8 mouse cellular contexts compared by ENCODE assay signal in genomic region chr2:14702973-14703645, GRCm38 (mm10).
DNase-seq lines count a peak whose midpoint lies in the region; ATAC-seq lines count a peak whose summit lies in the region.

No protein-coding gene starts in this region.

- 95% methylated on average over 1 of the region's 1 CpGs for WGBS in neural tube, embryonic 11.5 days
- 82% methylated on average over 1 of the region's 1 CpGs for WGBS in neural tube, embryonic 15.5 days

- H3K27ac ChIP-seq in neural tube, embryonic 11.5 days (ENCODE audit: low read depth, low read length) = no peak overlapping the region
- no peak overlapping the region for H3K27ac ChIP-seq in neural tube, embryonic 15.5 days (replicated peaks)

- no peak overlapping the region for H3K4me3 ChIP-seq in neural tube, embryonic 11.5 days (ENCODE audit: low read depth, low read length)
- H3K4me3 ChIP-seq in neural tube, embryonic 15.5 days (replicated peaks) = no peak overlapping the region

- intact Hi-C loops in heart, postnatal 14 days (cut with DNase I) = loop anchor here (5.0 kb wide), 3 partner anchors 396 to 656 kb away; no protein-coding TSS in a partner anchor

- no peaks in the 10 kb centered on the region for H3K27me3 ChIP-seq in neural tube, embryonic 11.5 days (ENCODE audit: control insufficient read depth, insufficient read depth, low read length)
- H3K27me3 ChIP-seq in neural tube, embryonic 15.5 days (replicated peaks) = no peaks in the 10 kb centered on the region

- no peak overlapping the region for H3K9ac ChIP-seq in neural tube, embryonic 11.5 days (ENCODE audit: low read length)
- no peak overlapping the region for H3K9ac ChIP-seq in neural tube, embryonic 15.5 days (replicated peaks)

- H3K9me3 ChIP-seq in neural tube, embryonic 11.5 days (ENCODE audit: control insufficient read depth, low read length) = no peaks in the 10 kb centered on the region
- no peaks in the 10 kb centered on the region for H3K9me3 ChIP-seq in neural tube, embryonic 15.5 days (replicated peaks)

- H3K4me2 ChIP-seq in neural tube, embryonic 11.5 days (ENCODE audit: low read depth) = no peak overlapping the region
- no peak overlapping the region for H3K4me2 ChIP-seq in neural tube, embryonic 15.5 days

- no peaks in the 10 kb centered on the region for H3K4me1 ChIP-seq in neural tube, embryonic 11.5 days (ENCODE audit: control insufficient read depth, insufficient read depth, low read length)
- H3K4me1 ChIP-seq in neural tube, embryonic 15.5 days = no peaks in the 10 kb centered on the region

- peak; percentile 50; the same call in 1 of the 2 replicates for ATAC-seq in neural tube, embryonic 11.5 days (ENCODE audit: insufficient read depth, low FRiP score, low TSS enrichment)
- ATAC-seq in neural tube, embryonic 15.5 days (ENCODE audit: low FRiP score) = no peak; the same call in 1 of the 2 replicates
- ATAC-seq in erythroid progenitor cell, adult 5-6 weeks (replicated peaks; ENCODE audit: low FRiP score, poor library complexity, severe bottlenecking) = no peak

- H3K36me3 ChIP-seq in neural tube, embryonic 11.5 days (ENCODE audit: control insufficient read depth, insufficient read depth, low read length) = no peaks in the 10 kb centered on the region
- no peaks in the 10 kb centered on the region for H3K36me3 ChIP-seq in neural tube, embryonic 15.5 days

- DNase-seq in gastrocnemius, adult 18-20 months (ENCODE audit: low spot score) = peak; percentile 20
- DNase-seq in gastrocnemius, adult 8-10 months (ENCODE audit: low spot score in 2 of 2) = no peak
- DNase-seq in neural tube, embryonic 11.5 days (ENCODE audit: low spot score) = no peak
- DNase-seq in brain, embryonic 18.5 days (ENCODE audit: low read depth, low spot score) = peak; percentile 32
- peak; percentile 10 to 67 for DNase-seq in heart, postnatal 14 days
- peak; percentile 66 for DNase-seq in lung, postnatal 14 days

Comparison
In these comparisons a context has a peak if more than half of its experiments do, and no peak if none do; other contexts are left out.
1. DNase-seq: peak in gastrocnemius, adult 18-20 months (single experiment), brain, embryonic 18.5 days (single experiment), heart, postnatal 14 days (2 of 2) and lung, postnatal 14 days (single experiment); none in gastrocnemius, adult 8-10 months (0 of 2) and neural tube, embryonic 11.5 days (single experiment).